Mouse (Mus musculus) heart, embryonic 15.5 days (tissue): ENCODE data around the gene Zfp354c. TPM values are rescaled to one million over a fixed set of nuclear protein-coding genes. Genes with fewer than 3 reads are reported as not detected.
A peak's percentile ranks its signal among the peaks of the same experiment; 100 is the strongest.

ENCODE experiments used
- ATAC-seq: fragments of 200-750 bp; cut with Nextera tagmentation; replicated peaks from 2 replicates; pipeline ENCODE4 v1.8.0; 2017; ENCODE audit warnings: low read depth, moderate TSS enrichment; ENCODE audit not compliant: insufficient number of reproducible peaks, insufficient read depth, low FRiP score
- H3K27ac ChIP-seq: fragments of 300-500 bp; sonication (generic); 2 replicates; pipeline ENCODE4 v1.5.1; 2015; ENCODE audit warnings: mild to moderate bottlenecking, inconsistent platforms
- H3K27me3 ChIP-seq: fragments of 300-500 bp; sonication (generic); 2 replicates; pipeline ENCODE4 v1.6.1; 2015; ENCODE audit warnings: inconsistent platforms
- H3K36me3 ChIP-seq: fragments of 300-500 bp; sonication (generic); 2 replicates; pipeline ENCODE4 v1.6.1; 2015; ENCODE audit warnings: mild to moderate bottlenecking, inconsistent platforms
- H3K4me1 ChIP-seq: fragments of 300-500 bp; sonication (generic); replicated peaks from 2 replicates; pipeline ENCODE4 v1.6.1; 2015; ENCODE audit warnings: inconsistent platforms
- H3K4me2 ChIP-seq: fragments of 300-500 bp; sonication (generic); 2 replicates; pipeline ENCODE4 v1.6.1; 2015; ENCODE audit warnings: inconsistent platforms, mild to moderate bottlenecking, moderate library complexity
- H3K4me3 ChIP-seq: fragments of 300-500 bp; sonication (generic); 2 replicates; pipeline ENCODE4 v1.5.1; 2015; ENCODE audit warnings: mild to moderate bottlenecking, inconsistent platforms
- H3K9ac ChIP-seq: fragments of 300-500 bp; sonication (generic); 2 replicates; pipeline ENCODE4 v1.6.1; 2015; ENCODE audit warnings: mild to moderate bottlenecking, inconsistent platforms
- H3K9me3 ChIP-seq: fragments of 300-500 bp; sonication (generic); replicated peaks from 2 replicates; pipeline ENCODE4 v1.6.1; 2016; ENCODE audit warnings: inconsistent platforms
- WGBS: fragments of 180-500 bp; shearing (Covaris S2); methylation state at CpG from one replicate; pipeline ENCODE4 v1.1.7; 2015; ENCODE audit warnings: mixed read lengths; 5-methylcytosine and 5-hydroxymethylcytosine counted together
- polyA plus RNA-seq: library from polyadenylated mRNA; unstranded; fragments of >200 nt; fragmentation: Nextera tagmentation; extraction: Ambion mirVana; gene quantifications from 2 replicates; pipeline ENCODE4 v1.2.1, GENCODE M21; 2015

Gene Zfp354c
- 11.5 and 14.1 TPM in 2 replicates for polyA plus RNA-seq

- Histone ChIP-seq H3K4me2 (peak within 1 kb of the TSS; percentile 62), H3K36me3 (peaks cover 22% of the 10 kb centered on the region), H3K9me3 (no peaks in the 10 kb centered on the region), H3K27ac (peak within 1 kb of the TSS; percentile 61), H3K4me1 (peaks cover 8% of the 10 kb centered on the region; the same call in 1 of the 2 replicates), H3K9ac (peak within 1 kb of the TSS; percentile 89), H3K4me3 (peak within 1 kb of the TSS; percentile 94), H3K27me3 (no peaks in the 10 kb centered on the region)
- peak; percentile 88 for ATAC-seq
- 1% methylated on average over 45 of the region's 45 CpGs for WGBS
Measured at GRCm38 (mm10) chr11:50827010-50827953, at the start of gene Zfp354c. Zfp354c (minus strand) TSS chr11:50827724.

GRCm38 (mm10) chr11:50850989-50851601 lies 23.6 kb upstream of the Zfp354c start:
- H3K27me3 ChIP-seq: peaks cover 61% of the 10 kb centered on the region
- peak overlapping the region; percentile 90 for H3K4me2 ChIP-seq
- under 1% methylated on average over 71 of the region's 72 CpGs for WGBS
- no peak overlapping the region for H3K27ac ChIP-seq
- peaks cover 25% of the 10 kb centered on the region for H3K4me1 ChIP-seq
- H3K36me3 ChIP-seq: no peaks in the 10 kb centered on the region
- peak overlapping the region; percentile 15; the same call in 1 of the 2 replicates for H3K9ac ChIP-seq
- H3K4me3 ChIP-seq: peak overlapping the region; percentile 51
- ATAC-seq: peak; percentile 50; the same call in 1 of the 2 replicates
- H3K9me3 ChIP-seq: no peaks in the 10 kb centered on the region

DNA sequence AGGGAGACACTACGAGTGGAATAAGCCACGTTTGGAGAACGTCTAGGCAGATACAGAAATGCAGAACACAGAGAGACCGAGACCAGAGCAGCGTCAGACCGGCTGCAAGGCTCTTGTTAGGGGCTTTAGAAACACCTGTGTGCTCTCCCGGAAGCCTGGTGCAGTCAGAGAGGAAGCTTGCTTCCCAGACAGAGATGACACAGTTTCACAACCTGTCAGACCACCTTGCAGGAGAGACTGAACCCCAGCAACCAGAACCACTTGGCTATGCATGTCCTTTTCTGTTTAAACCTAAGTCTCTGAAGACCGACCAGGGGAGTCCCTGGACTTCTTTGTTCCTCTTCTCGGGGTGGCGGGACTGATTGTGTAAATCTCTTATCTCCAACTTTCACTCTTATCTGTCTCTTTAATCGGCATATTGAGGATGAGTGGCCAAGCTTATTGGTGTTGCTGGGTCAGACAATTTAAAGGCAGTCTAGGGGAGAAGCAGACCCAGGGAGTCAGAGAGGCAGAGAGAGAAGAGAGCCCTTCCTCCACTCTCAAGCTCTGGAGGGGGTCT lies 22.7 kb upstream of the Zfp354c start, which contains the start of gene Grm6:
TSS of gene Grm6 (plus strand) at position 509 of the 559 bp plus-strand sequence.
- Histone ChIP-seq H3K4me1 (peaks cover 25% of the 10 kb centered on the region), H3K27me3 (peaks cover 61% of the 10 kb centered on the region), H3K4me3 (peak within 1 kb of the TSS; percentile 51), H3K9ac (peak within 1 kb of the TSS; percentile 15; the same call in 1 of the 2 replicates), H3K9me3 (no peaks in the 10 kb centered on the region), H3K36me3 (no peaks in the 10 kb centered on the region), H3K4me2 (peak within 1 kb of the TSS; percentile 90), H3K27ac (no peak within 1 kb of the TSS)
- WGBS: 4% methylated on average over 11 of the region's 11 CpGs
- no peak for ATAC-seq

- Histone ChIP-seq H3K4me1 (peaks cover 25% of the 10 kb centered on the region), H3K4me3 (no peak overlapping the region), H3K9me3 (no peaks in the 10 kb centered on the region), H3K4me2 (peak overlapping the region; percentile 90; the same call in 1 of the 2 replicates), H3K27ac (no peak overlapping the region), H3K9ac (no peak overlapping the region), H3K36me3 (no peaks in the 10 kb centered on the region), H3K27me3 (peaks cover 61% of the 10 kb centered on the region)
- WGBS: 3% methylated on average over 10 of the region's 10 CpGs
- no peak for ATAC-seq
Measured at GRCm38 (mm10) chr11:50849310-50849709, 21.8 kb upstream of the Zfp354c start.

DNA sequence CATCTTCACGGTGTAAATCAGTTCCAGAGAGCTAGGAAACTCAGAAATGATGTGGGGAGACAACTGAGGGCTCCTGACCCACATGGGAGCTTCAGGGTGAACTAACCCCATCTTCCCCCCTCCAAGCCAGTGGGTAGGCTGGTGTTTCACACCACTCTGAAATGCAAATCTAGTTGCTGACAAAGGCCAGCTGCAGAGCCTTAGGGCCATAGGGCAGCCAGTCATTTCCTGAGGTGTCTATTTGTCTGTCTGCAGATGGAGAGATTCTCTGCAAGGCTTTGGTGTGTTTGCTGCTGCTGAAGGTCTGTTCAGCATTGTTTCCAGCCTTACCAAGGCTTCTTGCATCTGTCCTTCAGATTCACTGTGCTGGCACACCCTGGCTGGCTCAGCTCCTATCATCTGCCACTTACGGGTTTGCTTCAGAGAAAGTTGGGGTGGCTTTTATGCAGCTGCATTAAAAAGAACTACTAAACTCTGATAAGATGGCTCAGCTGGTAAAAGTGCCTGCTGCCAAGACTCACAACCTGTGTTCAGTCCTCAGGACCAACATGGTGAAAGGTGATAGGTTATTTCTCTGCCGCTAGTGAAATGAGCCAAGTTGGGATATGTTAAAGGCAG lies 21.1 kb upstream of the Zfp354c start:
- Histone ChIP-seq H3K27me3 (peaks cover 61% of the 10 kb centered on the region), H3K4me2 (no peak overlapping the region)
- WGBS: 27% methylated on average over 3 of the region's 3 CpGs

GRCm38 (mm10) chr11:50847047-50847446 lies 19.5 kb upstream of the Zfp354c start:
- 66% methylated on average over 5 of the region's 5 CpGs for WGBS
- H3K27ac ChIP-seq: no peak overlapping the region
- H3K4me1 ChIP-seq: peaks cover 25% of the 10 kb centered on the region
- H3K36me3 ChIP-seq: no peaks in the 10 kb centered on the region
- no peak overlapping the region for H3K9ac ChIP-seq
- H3K4me3 ChIP-seq: no peak overlapping the region
- H3K4me2 ChIP-seq: no peak overlapping the region
- H3K9me3 ChIP-seq: no peaks in the 10 kb centered on the region
- ATAC-seq: no peak
- peaks cover 48% of the 10 kb centered on the region for H3K27me3 ChIP-seq

More for the DNA sequence above, 21.1 kb upstream of the Zfp354c start:
- Histone ChIP-seq H3K4me3 (no peak overlapping the region), H3K27ac (no peak overlapping the region), H3K9ac (no peak overlapping the region), H3K36me3 (no peaks in the 10 kb centered on the region), H3K9me3 (no peaks in the 10 kb centered on the region), H3K4me1 (peaks cover 25% of the 10 kb centered on the region)
- ATAC-seq: no peak

GRCm38 (mm10) chr11:50845951-50846350 lies 18.4 kb upstream of the Zfp354c start:
- Histone ChIP-seq H3K9ac (no peak overlapping the region), H3K9me3 (no peaks in the 10 kb centered on the region), H3K36me3 (no peaks in the 10 kb centered on the region), H3K27ac (no peak overlapping the region), H3K4me1 (peaks cover 20% of the 10 kb centered on the region), H3K4me3 (no peak overlapping the region), H3K4me2 (no peak overlapping the region), H3K27me3 (peaks cover 37% of the 10 kb centered on the region)
- ATAC-seq: no peak
- 83% methylated on average over 3 of the region's 3 CpGs for WGBS

- no peaks in the 10 kb centered on the region for H3K36me3 ChIP-seq
- peak within 1 kb of the TSS; percentile 85 for H3K27ac ChIP-seq
- peak within 1 kb of the TSS; percentile 44 for H3K4me3 ChIP-seq
- H3K4me2 ChIP-seq: peak within 1 kb of the TSS; percentile 67
- H3K4me1 ChIP-seq: peaks cover 11% of the 10 kb centered on the region
- peak; percentile 90 for ATAC-seq
- WGBS: 11% methylated on average over 22 of the region's 22 CpGs
- H3K27me3 ChIP-seq: no peaks in the 10 kb centered on the region
- peak within 1 kb of the TSS; percentile 55 for H3K9ac ChIP-seq
- no peaks in the 10 kb centered on the region for H3K9me3 ChIP-seq
Measured at GRCm38 (mm10) chr11:50841023-50841735, 13.7 kb upstream of the Zfp354c start, which contains the start of gene Zfp879. Zfp879 (minus strand) TSS chr11:50841552.

DNA sequence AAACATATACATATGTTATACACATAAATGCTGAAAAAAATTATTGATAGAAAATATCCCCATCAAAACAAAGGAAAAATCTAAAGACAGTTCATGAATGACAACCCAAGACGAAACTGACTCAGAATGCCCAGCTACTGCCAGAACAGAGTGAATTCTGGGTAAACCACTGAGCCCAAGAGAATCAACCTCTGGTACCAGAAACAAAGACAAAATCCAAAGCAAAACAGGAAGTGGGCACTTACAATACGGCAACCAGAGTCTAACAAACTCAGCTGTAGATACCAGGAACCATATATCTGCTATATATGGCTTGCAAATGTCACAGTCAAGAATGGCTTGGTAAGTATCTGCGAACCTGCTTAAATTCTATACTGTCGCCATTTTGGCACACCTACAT lies 8.2 kb upstream of the Zfp354c start:
- H3K36me3 ChIP-seq: peaks cover 11% of the 10 kb centered on the region
- ATAC-seq: no peak

GRCm38 (mm10) chr11:50826214-50826613 lies 1.3 kb downstream of the Zfp354c start:
- H3K4me1 ChIP-seq: peaks cover 8% of the 10 kb centered on the region; the same call in 1 of the 2 replicates
- H3K4me3 ChIP-seq: peak overlapping the region; percentile 94; the same call in 1 of the 2 replicates
- WGBS: 33% methylated on average over 2 of the region's 2 CpGs
- H3K9ac ChIP-seq: no peak overlapping the region
- H3K36me3 ChIP-seq: peaks cover 25% of the 10 kb centered on the region
- peak overlapping the region; percentile 62 for H3K4me2 ChIP-seq
- H3K27me3 ChIP-seq: no peaks in the 10 kb centered on the region
- H3K9me3 ChIP-seq: no peaks in the 10 kb centered on the region
- H3K27ac ChIP-seq: no peak overlapping the region
- ATAC-seq: no peak

More for the DNA sequence above, 8.2 kb upstream of the Zfp354c start:
- 0 out of 2 replicates have a peak, but pooled peaks cover 11% of the 10 kb centered on the region for H3K9me3 ChIP-seq
- no peak overlapping the region for H3K4me3 ChIP-seq
- no peaks in the 10 kb centered on the region for H3K27me3 ChIP-seq
- 76% methylated on average over 4 of the region's 4 CpGs for WGBS
- peaks cover 5% of the 10 kb centered on the region for H3K4me1 ChIP-seq
- H3K9ac ChIP-seq: no peak overlapping the region
- H3K27ac ChIP-seq: no peak overlapping the region
- no peak overlapping the region for H3K4me2 ChIP-seq
